Mouse (Mus musculus) kidney, embryonic 15.5 days (tissue): Measurements from ENCODE around the gene Syce1l. TPM values are rescaled to one million over a fixed set of nuclear protein-coding genes. Genes with fewer than 3 reads are reported as not detected.

Experiments
- ATAC-seq: fragments of 200-750 bp; cut with Nextera tagmentation; replicated peaks from 2 replicates; pipeline ENCODE4 v1.8.0; 2017; ENCODE audit warnings: moderate TSS enrichment; ENCODE audit not compliant: low FRiP score
- H3K27ac ChIP-seq: fragments of 300-500 bp; sonication (generic); 2 replicates; pipeline ENCODE4 v1.5.1; 2015; ENCODE audit warnings: mild to moderate bottlenecking, inconsistent platforms
- H3K27me3 ChIP-seq: fragments of 300-500 bp; sonication (generic); 2 replicates; pipeline ENCODE4 v1.6.1; 2015; ENCODE audit warnings: inconsistent platforms
- H3K36me3 ChIP-seq: fragments of 300-500 bp; sonication (generic); 2 replicates; pipeline ENCODE4 v1.6.1; 2015; ENCODE audit warnings: inconsistent platforms
- H3K4me1 ChIP-seq: fragments of 300-500 bp; sonication (generic); 2 replicates; pipeline ENCODE4 v1.6.1; 2015; ENCODE audit warnings: inconsistent platforms
- H3K4me2 ChIP-seq: fragments of 300-500 bp; sonication (generic); 2 replicates; pipeline ENCODE4 v1.6.1; 2015; ENCODE audit warnings: moderate library complexity, mild to moderate bottlenecking, inconsistent platforms
- H3K4me3 ChIP-seq: fragments of 300-500 bp; sonication (generic); replicated peaks from 2 replicates; pipeline ENCODE4 v1.5.1; 2015; ENCODE audit warnings: mild to moderate bottlenecking, inconsistent platforms
- H3K9ac ChIP-seq: fragments of 300-500 bp; sonication (generic); 2 replicates; pipeline ENCODE4 v1.6.1; 2015; ENCODE audit warnings: mild to moderate bottlenecking, inconsistent platforms
- H3K9me3 ChIP-seq: fragments of 300-500 bp; sonication (generic); replicated peaks from 2 replicates; pipeline ENCODE4 v1.6.1; 2016; ENCODE audit warnings: inconsistent platforms
- WGBS: fragments of 180-500 bp; shearing (Covaris S2); methylation state at CpG from one replicate; pipeline ENCODE4 v1.1.7; 2015; ENCODE audit warnings: mixed read lengths; 5-methylcytosine and 5-hydroxymethylcytosine counted together
- polyA plus RNA-seq: library from polyadenylated mRNA; unstranded; fragments of >200 nt; fragmentation: Nextera tagmentation; extraction: Ambion mirVana; gene quantifications from 2 replicates; pipeline ENCODE4 v1.2.1, GENCODE M21; 2015

Syce1l gene
- polyA plus RNA-seq, 1 experiment from 2014 or later: not detected

- H3K4me2 ChIP-seq: no peak overlapping the region
- H3K36me3 ChIP-seq: no peaks in the 10 kb centered on the region
- no peak overlapping the region for H3K4me3 ChIP-seq
- no peak for ATAC-seq
- H3K27me3 ChIP-seq: no peaks in the 10 kb centered on the region
- no peaks in the 10 kb centered on the region for H3K4me1 ChIP-seq
- H3K9me3 ChIP-seq: no peaks in the 10 kb centered on the region
- WGBS: 73% methylated on average over 2 of the region's 2 CpGs
- H3K27ac ChIP-seq: no peak overlapping the region
- H3K9ac ChIP-seq: no peak overlapping the region
Observed at GRCm38 (mm10) chr8:113675281-113675680, 32.3 kb downstream of the Syce1l start.

- H3K9ac ChIP-seq: no peak overlapping the region
- no peak for ATAC-seq
- WGBS: 87% methylated on average over 1 of the region's 1 CpGs
Observed at GRCm38 (mm10) chr8:113676811-113677210, 33.8 kb downstream of the Syce1l start.

GRCm38 (mm10) chr8:113679361-113679760 lies 36.3 kb downstream of the Syce1l start:
- Histone ChIP-seq H3K4me3 (no peak overlapping the region), H3K27me3 (no peaks in the 10 kb centered on the region), H3K4me1 (no peaks in the 10 kb centered on the region), H3K27ac (no peak overlapping the region), H3K4me2 (no peak overlapping the region), H3K9me3 (no peaks in the 10 kb centered on the region), H3K9ac (no peak overlapping the region), H3K36me3 (no peaks in the 10 kb centered on the region)
- ATAC-seq: no peak
- 59% methylated on average over 3 of the region's 3 CpGs for WGBS

More at GRCm38 (mm10) chr8:113676811-113677210, 33.8 kb downstream of the Syce1l start:
- no peaks in the 10 kb centered on the region for H3K27me3 ChIP-seq
- no peaks in the 10 kb centered on the region for H3K9me3 ChIP-seq
- H3K27ac ChIP-seq: no peak overlapping the region
- no peaks in the 10 kb centered on the region for H3K4me1 ChIP-seq
- no peak overlapping the region for H3K4me2 ChIP-seq
- H3K4me3 ChIP-seq: no peak overlapping the region
- H3K36me3 ChIP-seq: no peaks in the 10 kb centered on the region

- H3K4me3 ChIP-seq: no peak overlapping the region
- no peak; the same call in 1 of the 2 replicates for ATAC-seq
- 53% methylated on average over 17 of the region's 17 CpGs for WGBS
- peak overlapping the region; percentile 32; the same call in 1 of the 2 replicates for H3K4me2 ChIP-seq
- peaks cover 18% of the 10 kb centered on the region for H3K4me1 ChIP-seq
- H3K9ac ChIP-seq: no peak overlapping the region
- no peaks in the 10 kb centered on the region for H3K36me3 ChIP-seq
- no peaks in the 10 kb centered on the region for H3K9me3 ChIP-seq
- no peak overlapping the region for H3K27ac ChIP-seq
- no peaks in the 10 kb centered on the region for H3K27me3 ChIP-seq
Observed at GRCm38 (mm10) chr8:113687889-113688542, 45.0 kb downstream of the Syce1l start.

- 0 out of 2 replicates have a peak overlapping the region, but pooled peaks have one; percentile 32 for H3K4me2 ChIP-seq
Observed at GRCm38 (mm10) chr8:113688543-113688915, 45.5 kb downstream of the Syce1l start.

GRCm38 (mm10) chr8:113691622-113692343 lies 48.8 kb downstream of the Syce1l start:
- Histone ChIP-seq H3K9ac (no peak overlapping the region), H3K27ac (no peak overlapping the region), H3K36me3 (no peaks in the 10 kb centered on the region), H3K4me2 (no peak overlapping the region), H3K4me3 (no peak overlapping the region), H3K4me1 (peaks cover 18% of the 10 kb centered on the region), H3K9me3 (no peaks in the 10 kb centered on the region), H3K27me3 (no peaks in the 10 kb centered on the region)
- 52% methylated on average over 14 of the region's 14 CpGs for WGBS
- ATAC-seq: no peak

More at GRCm38 (mm10) chr8:113688543-113688915, 45.5 kb downstream of the Syce1l start:
- no peak overlapping the region for H3K9ac ChIP-seq
- no peak for ATAC-seq
- no peaks in the 10 kb centered on the region for H3K27me3 ChIP-seq
- 68% methylated on average over 8 of the region's 8 CpGs for WGBS
- H3K4me1 ChIP-seq: peaks cover 18% of the 10 kb centered on the region
- no peaks in the 10 kb centered on the region for H3K36me3 ChIP-seq
- no peak overlapping the region for H3K4me3 ChIP-seq
- H3K27ac ChIP-seq: no peak overlapping the region
- no peaks in the 10 kb centered on the region for H3K9me3 ChIP-seq

- no peak overlapping the region for H3K4me2 ChIP-seq
- no peak overlapping the region for H3K4me3 ChIP-seq
- H3K9me3 ChIP-seq: no peaks in the 10 kb centered on the region
- WGBS: 75% methylated on average over 7 of the region's 7 CpGs
- H3K27ac ChIP-seq: no peak overlapping the region
- H3K27me3 ChIP-seq: no peaks in the 10 kb centered on the region
- no peaks in the 10 kb centered on the region for H3K36me3 ChIP-seq
- H3K4me1 ChIP-seq: no peaks in the 10 kb centered on the region
- no peak for ATAC-seq
- H3K9ac ChIP-seq: no peak overlapping the region
Observed at GRCm38 (mm10) chr8:113704968-113705367, 62.0 kb downstream of the Syce1l start.

Other genes starting within 250 kb of the Syce1l start
- 7.9 and 8.4 TPM in 2 replicates for gene Mon1b, start 7.6 kb upstream of the Syce1l start, polyA plus RNA-seq
- 2.7 and 3.9 TPM in 2 replicates for gene Adamts18, start 205.5 kb downstream of the Syce1l start, polyA plus RNA-seq